Mouse (Mus musculus): ENCODE results near the gene Cfap77. TPM values are rescaled to one million over a fixed set of nuclear protein-coding genes. Genes with fewer than 3 reads are reported as not detected.

Cfap77 gene
- polyA plus RNA-seq, 1 experiment from 2014 or later = 0.51 TPM

DNA sequence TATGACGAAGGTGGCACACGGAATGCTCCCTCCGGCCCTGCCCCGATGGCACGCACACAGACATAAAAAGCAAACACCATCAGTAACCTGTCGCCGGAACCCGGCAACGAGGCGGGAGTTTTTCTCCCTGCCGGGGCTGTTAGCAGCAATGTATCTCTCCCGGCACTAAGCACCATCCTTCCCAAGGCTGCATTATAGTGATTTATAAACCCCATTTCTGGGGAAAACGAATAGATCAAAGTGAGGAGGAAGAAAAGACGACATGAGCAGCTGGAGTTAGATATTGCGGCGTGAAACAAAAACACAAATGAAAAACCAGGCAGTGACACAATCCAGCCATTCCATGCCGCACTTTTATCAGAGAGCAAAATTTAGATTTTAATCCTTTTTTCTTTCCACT lies 33.8 kb downstream of the Cfap77 start:
- H3K36me3 ChIP-seq (ENCODE audit: control insufficient read depth, insufficient read depth, low read length) = no peaks in the 10 kb centered on the region
- H3K27ac ChIP-seq (ENCODE audit: low read depth, low read length) = no peak overlapping the region
- H3K4me1 ChIP-seq (replicated peaks; ENCODE audit: control insufficient read depth, insufficient read depth, low read length) = peaks cover 4% of the 10 kb centered on the region; the same call in 1 of the 2 replicates
- ATAC-seq (ENCODE audit: low FRiP score) = no peak
- no peaks in the 10 kb centered on the region for H3K27me3 ChIP-seq (ENCODE audit: control insufficient read depth, insufficient read depth, low read length)
- H3K9ac ChIP-seq (ENCODE audit: low read depth, low read length) = no peak overlapping the region
- no peak overlapping the region for H3K4me3 ChIP-seq (ENCODE audit: low read depth, low read length)
- H3K9me3 ChIP-seq (ENCODE audit: control insufficient read depth, low read length) = no peaks in the 10 kb centered on the region
- DNase-seq (ENCODE audit: low spot score) = no peak
- no peak overlapping the region for H3K4me2 ChIP-seq (replicated peaks; ENCODE audit: low read depth, low read length)
- 73% methylated on average over 17 of the region's 17 CpGs for WGBS

- Histone ChIP-seq H3K27me3 (ENCODE audit: control insufficient read depth, insufficient read depth, low read length) (0 out of 2 replicates have a peak, but pooled peaks cover 2% of the 10 kb centered on the region), H3K4me1 (replicated peaks; ENCODE audit: control insufficient read depth, insufficient read depth, low read length) (peaks cover 5% of the 10 kb centered on the region), H3K27ac (ENCODE audit: low read depth, low read length) (no peak overlapping the region), H3K9ac (ENCODE audit: low read depth, low read length) (no peak overlapping the region), H3K4me2 (replicated peaks; ENCODE audit: low read depth, low read length) (no peak overlapping the region), H3K4me3 (ENCODE audit: low read depth, low read length) (no peak overlapping the region), H3K36me3 (ENCODE audit: control insufficient read depth, insufficient read depth, low read length) (no peaks in the 10 kb centered on the region), H3K9me3 (ENCODE audit: control insufficient read depth, low read length) (no peaks in the 10 kb centered on the region)
- DNase-seq (ENCODE audit: low spot score) = no peak
- 51% methylated on average over 5 of the region's 5 CpGs for WGBS
- no peak for ATAC-seq (ENCODE audit: low FRiP score)
Observed at GRCm38 (mm10) chr2:29018680-29019079, 36.2 kb downstream of the Cfap77 start.

DNA sequence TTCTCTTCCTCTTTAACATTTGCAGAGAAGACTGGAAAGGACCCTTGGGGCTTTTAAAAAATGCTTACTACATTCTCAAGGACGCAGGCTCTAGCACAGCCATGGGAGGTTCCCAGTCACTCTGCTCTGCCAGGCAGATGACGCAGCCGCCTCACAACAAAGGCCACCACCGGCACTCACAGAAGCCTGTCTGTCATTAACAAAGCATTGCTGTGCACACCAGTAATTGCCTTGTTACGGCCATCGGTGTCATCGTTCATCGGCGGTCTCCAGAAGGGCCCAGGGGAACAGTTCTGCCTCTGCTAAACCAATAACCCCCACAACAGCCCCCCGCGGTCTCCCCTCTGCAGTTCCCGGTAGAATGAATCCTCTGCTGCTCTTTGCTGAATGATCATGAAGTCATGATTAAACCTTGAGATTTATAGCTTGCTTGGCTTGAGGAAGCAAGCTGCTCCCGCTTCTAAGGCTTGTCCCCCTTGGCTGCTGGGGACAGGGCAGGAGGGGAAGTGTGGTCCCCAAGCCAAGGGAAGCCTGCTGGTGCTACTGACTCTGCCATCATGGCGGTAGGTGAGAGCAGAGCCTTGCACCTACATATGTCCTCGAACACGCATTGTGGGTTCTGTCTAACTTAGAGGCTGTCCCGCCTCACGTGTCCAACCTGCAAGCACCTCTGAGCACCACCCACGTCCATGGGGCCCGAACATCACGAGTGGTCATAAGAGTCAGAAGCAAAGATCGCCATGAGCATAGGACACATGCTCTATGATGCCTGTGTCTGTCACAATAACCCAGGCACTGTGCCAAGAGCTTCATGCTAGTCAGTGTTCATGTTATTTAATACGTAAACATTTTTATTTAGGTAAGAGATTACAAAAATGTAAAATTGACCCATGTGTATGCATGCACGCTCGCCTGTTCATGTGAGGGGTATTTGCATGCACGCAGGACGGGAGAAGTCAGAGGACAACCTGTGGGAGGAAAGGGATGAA lies 38.0 kb downstream of the Cfap77 start:
- Histone ChIP-seq H3K4me3 (ENCODE audit: low read depth, low read length) (no peak overlapping the region), H3K9me3 (ENCODE audit: control insufficient read depth, low read length) (no peaks in the 10 kb centered on the region), H3K36me3 (ENCODE audit: control insufficient read depth, insufficient read depth, low read length) (no peaks in the 10 kb centered on the region), H3K4me1 (replicated peaks; ENCODE audit: control insufficient read depth, insufficient read depth, low read length) (peaks cover 5% of the 10 kb centered on the region), H3K4me2 (replicated peaks; ENCODE audit: low read depth, low read length) (peak overlapping the region; percentile 6; the same call in 1 of the 2 replicates), H3K27ac (ENCODE audit: low read depth, low read length) (peak overlapping the region; percentile 86), H3K27me3 (ENCODE audit: control insufficient read depth, insufficient read depth, low read length) (0 out of 2 replicates have a peak, but pooled peaks cover 2% of the 10 kb centered on the region), H3K9ac (ENCODE audit: low read depth, low read length) (peak overlapping the region; percentile 11; the same call in 1 of the 2 replicates)
- WGBS = 49% methylated on average over 27 of the region's 27 CpGs
- DNase-seq (ENCODE audit: low spot score) (peak; percentile 79), ATAC-seq (ENCODE audit: low FRiP score) (peak; percentile 87)

GRCm38 (mm10) chr2:29012523-29012922 lies 42.3 kb downstream of the Cfap77 start:
- Histone ChIP-seq H3K4me2 (replicated peaks; ENCODE audit: low read depth, low read length) (no peak overlapping the region), H3K4me3 (ENCODE audit: low read depth, low read length) (no peak overlapping the region), H3K27ac (ENCODE audit: low read depth, low read length) (no peak overlapping the region), H3K4me1 (replicated peaks; ENCODE audit: control insufficient read depth, insufficient read depth, low read length) (peaks cover 5% of the 10 kb centered on the region), H3K27me3 (ENCODE audit: control insufficient read depth, insufficient read depth, low read length) (0 out of 2 replicates have a peak, but pooled peaks cover 2% of the 10 kb centered on the region), H3K36me3 (ENCODE audit: control insufficient read depth, insufficient read depth, low read length) (no peaks in the 10 kb centered on the region), H3K9ac (ENCODE audit: low read depth, low read length) (no peak overlapping the region), H3K9me3 (ENCODE audit: control insufficient read depth, low read length) (no peaks in the 10 kb centered on the region)
- no peak for ATAC-seq (ENCODE audit: low FRiP score)
- WGBS = 83% methylated on average over 5 of the region's 5 CpGs
- DNase-seq (ENCODE audit: low spot score) = no peak

GRCm38 (mm10) chr2:29007656-29008055 lies 47.2 kb downstream of the Cfap77 start:
- no peak overlapping the region for H3K4me2 ChIP-seq (replicated peaks; ENCODE audit: low read depth, low read length)
- H3K9me3 ChIP-seq (ENCODE audit: control insufficient read depth, low read length) = no peaks in the 10 kb centered on the region
- H3K27ac ChIP-seq (ENCODE audit: low read depth, low read length) = no peak overlapping the region
- no peaks in the 10 kb centered on the region for H3K4me1 ChIP-seq (replicated peaks; ENCODE audit: control insufficient read depth, insufficient read depth, low read length)
- no peak for DNase-seq (ENCODE audit: low spot score)
- H3K4me3 ChIP-seq (ENCODE audit: low read depth, low read length) = no peak overlapping the region
- H3K9ac ChIP-seq (ENCODE audit: low read depth, low read length) = no peak overlapping the region
- no peaks in the 10 kb centered on the region for H3K36me3 ChIP-seq (ENCODE audit: control insufficient read depth, insufficient read depth, low read length)
- 75% methylated on average over 6 of the region's 6 CpGs for WGBS
- ATAC-seq (ENCODE audit: low FRiP score) = no peak
- no peaks in the 10 kb centered on the region for H3K27me3 ChIP-seq (ENCODE audit: control insufficient read depth, insufficient read depth, low read length)

- 64% methylated on average over 13 of the region's 13 CpGs for WGBS
- Histone ChIP-seq H3K36me3 (ENCODE audit: control insufficient read depth, insufficient read depth, low read length) (no peaks in the 10 kb centered on the region), H3K4me3 (ENCODE audit: low read depth, low read length) (no peak overlapping the region), H3K27me3 (ENCODE audit: control insufficient read depth, insufficient read depth, low read length) (no peaks in the 10 kb centered on the region), H3K9me3 (ENCODE audit: control insufficient read depth, low read length) (no peaks in the 10 kb centered on the region), H3K27ac (ENCODE audit: low read depth, low read length) (no peak overlapping the region), H3K4me1 (replicated peaks; ENCODE audit: control insufficient read depth, insufficient read depth, low read length) (no peaks in the 10 kb centered on the region), H3K9ac (ENCODE audit: low read depth, low read length) (no peak overlapping the region), H3K4me2 (replicated peaks; ENCODE audit: low read depth, low read length) (no peak overlapping the region)
- DNase-seq (ENCODE audit: low spot score) = no peak
- no peak for ATAC-seq (ENCODE audit: low FRiP score)
Observed at GRCm38 (mm10) chr2:29006455-29007034, 48.3 kb downstream of the Cfap77 start.

GRCm38 (mm10) chr2:29004037-29004436 lies 50.8 kb downstream of the Cfap77 start:
- ATAC-seq (ENCODE audit: low FRiP score) (no peak), DNase-seq (ENCODE audit: low spot score) (no peak)
- Histone ChIP-seq H3K4me3 (ENCODE audit: low read depth, low read length) (no peak overlapping the region), H3K9ac (ENCODE audit: low read depth, low read length) (no peak overlapping the region), H3K36me3 (ENCODE audit: control insufficient read depth, insufficient read depth, low read length) (no peaks in the 10 kb centered on the region), H3K27ac (ENCODE audit: low read depth, low read length) (no peak overlapping the region), H3K9me3 (ENCODE audit: control insufficient read depth, low read length) (no peaks in the 10 kb centered on the region), H3K4me2 (replicated peaks; ENCODE audit: low read depth, low read length) (no peak overlapping the region), H3K27me3 (ENCODE audit: control insufficient read depth, insufficient read depth, low read length) (no peaks in the 10 kb centered on the region), H3K4me1 (replicated peaks; ENCODE audit: control insufficient read depth, insufficient read depth, low read length) (no peaks in the 10 kb centered on the region)
- WGBS = 58% methylated on average over 9 of the region's 9 CpGs

DNA sequence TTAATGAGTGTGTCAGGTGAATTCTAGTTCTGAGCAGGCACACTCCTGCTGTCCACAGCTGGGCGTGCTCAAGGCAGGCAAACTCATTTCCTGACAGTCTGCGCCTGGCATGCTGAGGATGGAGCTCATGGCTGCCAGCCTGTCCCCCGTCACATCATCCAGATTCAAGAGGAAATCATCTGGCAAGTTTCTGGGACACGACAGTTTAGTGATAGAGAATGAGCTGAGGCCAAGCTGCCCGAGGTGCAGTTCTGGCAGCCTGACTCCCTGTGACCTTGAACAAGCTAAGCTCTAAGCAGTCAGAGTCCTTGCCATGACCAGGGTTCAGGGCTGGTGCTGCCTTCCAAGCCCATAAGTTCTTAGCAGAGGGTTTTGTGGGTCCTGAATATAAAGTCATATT lies 56.6 kb downstream of the Cfap77 start:
- Histone ChIP-seq H3K4me3 (ENCODE audit: low read depth, low read length) (no peak overlapping the region), H3K27me3 (ENCODE audit: control insufficient read depth, insufficient read depth, low read length) (no peaks in the 10 kb centered on the region), H3K9me3 (ENCODE audit: control insufficient read depth, low read length) (no peaks in the 10 kb centered on the region), H3K9ac (ENCODE audit: low read depth, low read length) (no peak overlapping the region), H3K4me1 (replicated peaks; ENCODE audit: control insufficient read depth, insufficient read depth, low read length) (0 out of 2 replicates have a peak, but pooled peaks cover 2% of the 10 kb centered on the region), H3K27ac (ENCODE audit: low read depth, low read length) (no peak overlapping the region), H3K36me3 (ENCODE audit: control insufficient read depth, insufficient read depth, low read length) (no peaks in the 10 kb centered on the region), H3K4me2 (replicated peaks; ENCODE audit: low read depth, low read length) (no peak overlapping the region)
- ATAC-seq (ENCODE audit: low FRiP score) (no peak), DNase-seq (ENCODE audit: low spot score) (no peak)
- WGBS = 85% methylated on average over 5 of the region's 5 CpGs

Measured in hindbrain, embryonic 11.5 days (tissue).